Mouse (Mus musculus) heart, embryonic 12.5 days (tissue): ENCODE data around the gene Ppp1r15b. TPM values are rescaled to one million over a fixed set of nuclear protein-coding genes. Genes with fewer than 3 reads are reported as not detected.

Source experiments
- ATAC-seq: fragments of 200-750 bp; cut with Nextera tagmentation; 2 replicates; pipeline ENCODE4 v1.8.0; 2017; ENCODE audit warnings: moderate TSS enrichment, moderate library complexity; ENCODE audit not compliant: insufficient number of reproducible peaks, low FRiP score
- H3K27ac ChIP-seq: fragments of 300-500 bp; sonication (generic); 2 replicates; pipeline ENCODE4 v1.5.1; 2016; ENCODE audit warnings: mild to moderate bottlenecking, moderate library complexity; ENCODE audit not compliant: poor library complexity, severe bottlenecking
- H3K27me3 ChIP-seq: fragments of 300-500 bp; sonication (generic); replicated peaks from 2 replicates; pipeline ENCODE4 v1.6.1; 2016; ENCODE audit warnings: mild to moderate bottlenecking, moderate library complexity
- H3K36me3 ChIP-seq: fragments of 300-500 bp; sonication (generic); 2 replicates; pipeline ENCODE4 v1.6.1; 2016; ENCODE audit warnings: mild to moderate bottlenecking, moderate library complexity
- H3K4me1 ChIP-seq: fragments of 300-500 bp; sonication (generic); replicated peaks from 2 replicates; pipeline ENCODE4 v1.6.1; 2016; ENCODE audit warnings: mild to moderate bottlenecking
- H3K4me2 ChIP-seq: fragments of 300-500 bp; sonication (generic); 2 replicates; pipeline ENCODE4 v1.6.1; 2016; ENCODE audit warnings: mild to moderate bottlenecking, moderate library complexity
- H3K4me3 ChIP-seq: fragments of 300-500 bp; sonication (generic); 2 replicates; pipeline ENCODE4 v1.5.1; 2016; ENCODE audit warnings: mild to moderate bottlenecking
- H3K9ac ChIP-seq: fragments of 300-500 bp; sonication (generic); 2 replicates; pipeline ENCODE4 v1.6.1; 2016; ENCODE audit warnings: mild to moderate bottlenecking, moderate library complexity
- H3K9me3 ChIP-seq: fragments of 300-500 bp; sonication (generic); replicated peaks from 2 replicates; pipeline ENCODE4 v1.6.1; 2016; ENCODE audit warnings: mild to moderate bottlenecking, moderate library complexity
- WGBS: fragments of 180-500 bp; shearing (Covaris S2); methylation state at CpG from one replicate; pipeline ENCODE4 v1.1.7; 2016; 5-methylcytosine and 5-hydroxymethylcytosine counted together
- polyA plus RNA-seq: library from polyadenylated mRNA; unstranded; fragments of >200 nt; fragmentation: Nextera tagmentation; extraction: Ambion mirVana; gene quantifications from 2 replicates; pipeline ENCODE4 v1.2.1, GENCODE M21; 2016

The Ppp1r15b gene
- polyA plus RNA-seq, 1 experiment from 2014 or later: 42.3 TPM

GRCm38 (mm10) chr1:133178732-133179440, 47.9 kb downstream of the Ppp1r15b start:
- H3K27ac ChIP-seq: no peak overlapping the region
- H3K4me3 ChIP-seq: no peak overlapping the region
- no peak overlapping the region for H3K9ac ChIP-seq
- H3K4me1 ChIP-seq: peaks cover 23% of the 10 kb centered on the region
- H3K27me3 ChIP-seq: peaks cover 8% of the 10 kb centered on the region; the same call in 1 of the 2 replicates
- no peaks in the 10 kb centered on the region for H3K36me3 ChIP-seq
- H3K9me3 ChIP-seq: no peaks in the 10 kb centered on the region
- no peak overlapping the region for H3K4me2 ChIP-seq
- 73% methylated on average over 11 of the region's 11 CpGs for WGBS
- ATAC-seq: no peak

- Histone ChIP-seq H3K9me3 (no peaks in the 10 kb centered on the region), H3K9ac (peak overlapping the region; percentile 59), H3K4me1 (peaks cover 23% of the 10 kb centered on the region), H3K4me2 (peak overlapping the region; percentile 75), H3K4me3 (peak overlapping the region; percentile 45), H3K36me3 (no peaks in the 10 kb centered on the region), H3K27ac (no peak overlapping the region), H3K27me3 (peaks cover 8% of the 10 kb centered on the region; the same call in 1 of the 2 replicates)
- peak; percentile 73 for ATAC-seq
- under 1% methylated on average over 31 of the region's 31 CpGs for WGBS
Observed at GRCm38 (mm10) chr1:133181072-133182015, 50.4 kb downstream of the Ppp1r15b start.

- peak; percentile 33; the same call in 1 of the 2 replicates for ATAC-seq
- H3K27me3 ChIP-seq: peaks cover 8% of the 10 kb centered on the region; the same call in 1 of the 2 replicates
- peak overlapping the region; percentile 59 for H3K9ac ChIP-seq
- WGBS: under 1% methylated on average over 25 of the region's 25 CpGs
- H3K9me3 ChIP-seq: no peaks in the 10 kb centered on the region
- no peaks in the 10 kb centered on the region for H3K36me3 ChIP-seq
- H3K4me2 ChIP-seq: peak overlapping the region; percentile 75
- H3K4me1 ChIP-seq: peaks cover 23% of the 10 kb centered on the region
- H3K4me3 ChIP-seq: peak overlapping the region; percentile 45
- no peak overlapping the region for H3K27ac ChIP-seq
Observed at GRCm38 (mm10) chr1:133182016-133182705, 51.2 kb downstream of the Ppp1r15b start.

GRCm38 (mm10) chr1:133182706-133183095, 51.8 kb downstream of the Ppp1r15b start:
- Histone ChIP-seq H3K27me3 (peaks cover 8% of the 10 kb centered on the region; the same call in 1 of the 2 replicates), H3K4me3 (peak overlapping the region; percentile 45), H3K27ac (no peak overlapping the region), H3K36me3 (no peaks in the 10 kb centered on the region), H3K4me1 (peaks cover 25% of the 10 kb centered on the region), H3K9ac (peak overlapping the region; percentile 59), H3K4me2 (peak overlapping the region; percentile 75), H3K9me3 (no peaks in the 10 kb centered on the region)
- ATAC-seq: 0 out of 2 replicates have a peak, but pooled peaks have one; percentile 3
- 1% methylated on average over 16 of the region's 16 CpGs for WGBS

- Histone ChIP-seq H3K4me1 (peaks cover 32% of the 10 kb centered on the region), H3K4me2 (peak overlapping the region; percentile 75), H3K27me3 (peaks cover 8% of the 10 kb centered on the region; the same call in 1 of the 2 replicates), H3K9me3 (no peaks in the 10 kb centered on the region), H3K27ac (no peak overlapping the region), H3K36me3 (no peaks in the 10 kb centered on the region), H3K4me3 (peak overlapping the region; percentile 45), H3K9ac (peak overlapping the region; percentile 59)
- WGBS: 49% methylated on average over 16 of the region's 16 CpGs
- no peak for ATAC-seq
Observed at GRCm38 (mm10) chr1:133183141-133183925, 52.4 kb downstream of the Ppp1r15b start.

GRCm38 (mm10) chr1:133187948-133188680, 57.2 kb downstream of the Ppp1r15b start:
- WGBS: 29% methylated on average over 4 of the region's 4 CpGs
- peak; percentile 63; the same call in 1 of the 2 replicates for ATAC-seq
- peaks cover 22% of the 10 kb centered on the region for H3K4me1 ChIP-seq
- peak overlapping the region; percentile 9; the same call in 1 of the 2 replicates for H3K4me2 ChIP-seq
- no peaks in the 10 kb centered on the region; the same call in 1 of the 2 replicates for H3K36me3 ChIP-seq
- peak overlapping the region; percentile 51; the same call in 1 of the 2 replicates for H3K27ac ChIP-seq
- H3K9me3 ChIP-seq: peaks cover 5% of the 10 kb centered on the region; the same call in 1 of the 2 replicates
- H3K27me3 ChIP-seq: no peaks in the 10 kb centered on the region; the same call in 1 of the 2 replicates
- 0 out of 2 replicates have a peak overlapping the region, but pooled peaks have one; percentile 2 for H3K9ac ChIP-seq
- no peak overlapping the region for H3K4me3 ChIP-seq

GRCm38 (mm10) chr1:133188719-133189118, 57.8 kb downstream of the Ppp1r15b start:
- Histone ChIP-seq H3K4me1 (peaks cover 18% of the 10 kb centered on the region), H3K9me3 (peaks cover 5% of the 10 kb centered on the region; the same call in 1 of the 2 replicates), H3K9ac (no peak overlapping the region), H3K27me3 (no peaks in the 10 kb centered on the region; the same call in 1 of the 2 replicates), H3K27ac (peak overlapping the region; percentile 51), H3K36me3 (no peaks in the 10 kb centered on the region; the same call in 1 of the 2 replicates), H3K4me2 (peak overlapping the region; percentile 9; the same call in 1 of the 2 replicates), H3K4me3 (no peak overlapping the region)
- WGBS: 48% methylated on average over 8 of the region's 8 CpGs
- no peak for ATAC-seq
